ENCODE assay signal across 11 mouse cellular contexts in the genomic region with DNA sequence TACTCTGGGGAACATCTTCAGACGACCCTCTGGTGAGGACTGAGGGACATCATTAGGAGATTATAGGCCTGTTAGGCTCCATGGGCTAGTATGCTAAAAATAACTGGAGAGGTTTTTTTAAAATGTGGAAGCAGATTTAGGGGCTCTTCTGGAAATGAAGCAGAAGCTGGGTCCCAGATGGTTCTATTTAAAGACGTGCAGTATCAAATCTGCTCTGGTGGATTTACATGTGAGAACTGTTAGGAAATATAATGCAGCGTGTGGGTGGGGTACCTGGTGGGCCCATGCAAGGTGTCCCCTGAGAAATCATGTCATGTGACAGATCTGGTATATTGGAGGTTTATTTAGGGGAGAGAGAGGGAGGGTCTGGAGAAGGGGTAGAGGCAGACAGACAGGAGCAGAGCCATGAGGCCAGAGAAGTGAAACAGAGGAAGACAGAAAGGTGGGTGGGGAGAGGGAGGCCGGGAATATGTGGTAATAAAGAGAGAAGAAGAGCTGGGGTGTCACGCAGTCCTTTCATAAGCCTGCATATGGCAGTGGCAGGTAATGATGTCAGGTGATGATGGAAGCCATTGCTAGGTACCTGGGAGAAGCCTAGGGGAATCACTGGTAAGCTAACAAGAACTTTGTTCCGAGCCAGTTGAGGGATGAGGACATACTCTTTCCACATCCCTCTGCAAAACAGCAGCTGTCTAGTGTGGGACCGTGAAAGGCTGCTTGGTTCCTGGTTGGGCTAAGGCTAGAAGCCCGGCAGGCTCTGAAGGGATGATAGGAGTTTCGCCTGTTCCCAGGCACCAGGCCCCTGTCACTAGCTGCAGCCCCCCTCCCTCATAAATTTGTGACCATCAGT. TPM values are rescaled to one million over a fixed set of nuclear protein-coding genes. Genes with fewer than 3 reads are reported as not detected.
DNase-seq lines count a peak whose midpoint lies in the region; ATAC-seq and TF ChIP-seq lines count a peak whose summit lies in the region.
"Had no signal": no experiment of that assay in that cellular context is flagged by ENCODE, and none has a peak within 500 bp of the region (broad histone marks: within the 10 kb centered on the region; RNA-seq: fewer than 3 reads in every experiment).

No protein-coding gene starts in this region.

- H3K27me3 ChIP-seq in forebrain, postnatal 0 days (ENCODE audit: insufficient read depth, low read length): no peaks in the 10 kb centered on the region
- H3K27me3 ChIP-seq in forebrain, embryonic 12.5 days: no peaks in the 10 kb centered on the region
- H3K27me3 ChIP-seq in embryonic facial prominence, embryonic 12.5 days: no peaks in the 10 kb centered on the region
- H3K27me3 ChIP-seq in intestine, embryonic 15.5 days (replicated peaks): no peaks in the 10 kb centered on the region
- H3K27me3 ChIP-seq: kidney, embryonic 15.5 days had no signal

- H3K36me3 ChIP-seq in forebrain, postnatal 0 days (ENCODE audit: insufficient read depth): no peaks in the 10 kb centered on the region
- H3K36me3 ChIP-seq in forebrain, embryonic 12.5 days (replicated peaks): no peaks in the 10 kb centered on the region
- no peaks in the 10 kb centered on the region for H3K36me3 ChIP-seq in embryonic facial prominence, embryonic 12.5 days
- H3K36me3 ChIP-seq in intestine, embryonic 15.5 days: no peaks in the 10 kb centered on the region
- H3K36me3 ChIP-seq: kidney, embryonic 15.5 days had no signal

- H3K9ac ChIP-seq in forebrain, postnatal 0 days: no peak overlapping the region
- H3K9ac ChIP-seq in forebrain, embryonic 12.5 days: no peak overlapping the region
- no peak overlapping the region for H3K9ac ChIP-seq in embryonic facial prominence, embryonic 12.5 days
- H3K9ac ChIP-seq in intestine, embryonic 15.5 days: no peak overlapping the region
- H3K9ac ChIP-seq: kidney, embryonic 15.5 days had no signal

- H3K27ac ChIP-seq in forebrain, postnatal 0 days (ENCODE audit: low read depth, low read length): no peak overlapping the region
- H3K27ac ChIP-seq in forebrain, embryonic 12.5 days: no peak overlapping the region
- peak overlapping the region; percentile 51 for H3K27ac ChIP-seq in left cerebral cortex, adult 2 months
- 0 out of 2 replicates have a peak overlapping the region, but pooled peaks have one; percentile 17 for H3K27ac ChIP-seq in embryonic facial prominence, embryonic 12.5 days
- H3K27ac ChIP-seq in intestine, embryonic 15.5 days: no peak overlapping the region
- H3K27ac ChIP-seq: kidney, embryonic 15.5 days had no signal

- peak; percentile 35 for DNase-seq in forebrain, postnatal 0 days
- DNase-seq in left cerebral cortex, adult 2 months (ENCODE audit: extremely low spot score in 1 of 2, low spot score in 2 of 2): no peak
- no peak for DNase-seq in left cerebral cortex, postnatal 4 days
- DNase-seq in left cerebral cortex, postnatal 36 days (ENCODE audit: low spot score in 2 of 2): peak; percentile 19 to 27
- no peak for DNase-seq in spleen, adult 18-20 months
- DNase-seq: adrenal gland, postnatal 10 days; gastrocnemius, postnatal 10 days had no signal

- TF ChIP-seq CTCF in forebrain, postnatal 0 days (IDR thresholded peaks at IDR 0.05; ENCODE audit: low read depth): no peak
- no peak for TF ChIP-seq CTCF in left cerebral cortex, adult 2 months (IDR thresholded peaks at IDR 0.05)

- no peaks in the 10 kb centered on the region for H3K9me3 ChIP-seq in forebrain, postnatal 0 days (ENCODE audit: low read length)
- no peaks in the 10 kb centered on the region for H3K9me3 ChIP-seq in forebrain, embryonic 12.5 days
- H3K9me3 ChIP-seq in embryonic facial prominence, embryonic 12.5 days: no peaks in the 10 kb centered on the region
- no peaks in the 10 kb centered on the region for H3K9me3 ChIP-seq in intestine, embryonic 15.5 days
- H3K9me3 ChIP-seq: kidney, embryonic 15.5 days had no signal

- H3K4me2 ChIP-seq in forebrain, postnatal 0 days (ENCODE audit: low read depth): no peak overlapping the region
- H3K4me2 ChIP-seq in forebrain, embryonic 12.5 days: no peak overlapping the region
- H3K4me2 ChIP-seq in embryonic facial prominence, embryonic 12.5 days (replicated peaks): no peak overlapping the region
- H3K4me2 ChIP-seq in intestine, embryonic 15.5 days (replicated peaks): no peak overlapping the region
- H3K4me2 ChIP-seq: kidney, embryonic 15.5 days had no signal

- ATAC-seq in forebrain, postnatal 0 days: peak; percentile 72
- ATAC-seq in forebrain, embryonic 12.5 days (ENCODE audit: low FRiP score): no peak
- ATAC-seq in embryonic facial prominence, embryonic 12.5 days (ENCODE audit: insufficient number of reproducible peaks, insufficient read depth, low FRiP score, low TSS enrichment): no peak
- ATAC-seq in intestine, embryonic 15.5 days: no peak; the same call in 1 of the 2 replicates

- H3K4me3 ChIP-seq in forebrain, postnatal 0 days (ENCODE audit: low read depth, low read length): no peak overlapping the region
- no peak overlapping the region for H3K4me3 ChIP-seq in forebrain, embryonic 12.5 days (replicated peaks)
- H3K4me3 ChIP-seq in left cerebral cortex, adult 2 months: no peak overlapping the region
- no peak overlapping the region for H3K4me3 ChIP-seq in embryonic facial prominence, embryonic 12.5 days
- no peak overlapping the region for H3K4me3 ChIP-seq in intestine, embryonic 15.5 days (replicated peaks)
- H3K4me3 ChIP-seq: kidney, embryonic 15.5 days had no signal

- 0 out of 2 replicates have a peak, but pooled peaks cover 3% of the 10 kb centered on the region for H3K4me1 ChIP-seq in forebrain, postnatal 0 days (ENCODE audit: insufficient read depth)
- 0 out of 2 replicates have a peak, but pooled peaks cover 2% of the 10 kb centered on the region for H3K4me1 ChIP-seq in forebrain, embryonic 12.5 days
- H3K4me1 ChIP-seq in embryonic facial prominence, embryonic 12.5 days: peaks cover 11% of the 10 kb centered on the region; the same call in 1 of the 2 replicates
- no peaks in the 10 kb centered on the region for H3K4me1 ChIP-seq in intestine, embryonic 15.5 days (replicated peaks)

- intact Hi-C loops in left cerebral cortex, adult 2 months (cut with DNase I): loop anchor here (10.0 kb wide), 1 partner anchor 642 kb away; no protein-coding TSS in a partner anchor
- intact Hi-C loops in left cerebral cortex, postnatal 4 days (cut with DNase I): loop anchor here (10.0 kb wide), 1 partner anchor 672 kb away; no protein-coding TSS in a partner anchor
- intact Hi-C loops in left cerebral cortex, postnatal 36 days (cut with DNase I): no loop called here

- 82% methylated on average over 9 of the region's 9 CpGs for WGBS in forebrain, postnatal 0 days
- WGBS in forebrain, embryonic 12.5 days: 85% methylated on average over 9 of the region's 9 CpGs
- WGBS in embryonic facial prominence, embryonic 12.5 days: 61% methylated on average over 9 of the region's 9 CpGs
- 81% methylated on average over 9 of the region's 9 CpGs for WGBS in intestine, embryonic 15.5 days

RNA-seq across cellular contexts. Expression of gene Ube2e1, which starts 41.3 kb away (rescaled TPM):
- 49.7 and 59.9 TPM in 2 replicates for total RNA-seq in forebrain, postnatal 0 days (2014; rRNA removed)
- 144 and 158 TPM in 2 replicates for polyA plus RNA-seq in forebrain, postnatal 0 days (2015; fragmentation: Nextera tagmentation; extraction: Ambion mirVana)
- 175 and 177 TPM in 2 replicates for polyA plus RNA-seq in forebrain, embryonic 12.5 days (2016; fragmentation: Nextera tagmentation; extraction: Ambion mirVana)
- 100 to 1,000 TPM; 119 to 123 TPM for total RNA-seq in left cerebral cortex, adult 2 months (2021)
- 100 to 1,000 TPM; 109 to 114 TPM for total RNA-seq in left cerebral cortex, postnatal 4 days (2021)
- polyA plus RNA-seq in embryonic facial prominence, embryonic 12.5 days (2016; fragmentation: Nextera tagmentation; extraction: Ambion mirVana): 156 and 157 TPM in 2 replicates
- total RNA-seq in left cerebral cortex, postnatal 36 days (2021): 100 to 1,000 TPM; 121 to 122 TPM
- polyA plus RNA-seq in intestine, embryonic 15.5 days (2015; fragmentation: Nextera tagmentation; extraction: Ambion mirVana): 121 and 130 TPM in 2 replicates

Comparison
In these comparisons a context has a peak if more than half of its experiments do, and no peak if none do; other contexts are left out.
1. DNase-seq: peak in forebrain, postnatal 0 days (single experiment) and left cerebral cortex, postnatal 36 days (2 of 2); none in left cerebral cortex, adult 2 months (0 of 2), left cerebral cortex, postnatal 4 days (single experiment) and spleen, adult 18-20 months (0 of 2).
2. H3K27ac ChIP-seq: peak in left cerebral cortex, adult 2 months (single experiment) and embryonic facial prominence, embryonic 12.5 days (single experiment); none in forebrain, postnatal 0 days (single experiment), forebrain, embryonic 12.5 days (single experiment) and intestine, embryonic 15.5 days (single experiment).